Mouse (Mus musculus) neural tube, embryonic 15.5 days (tissue): Measurements from ENCODE around the gene Pcdh9. TPM values are rescaled to one million over a fixed set of nuclear protein-coding genes. Genes with fewer than 3 reads are reported as not detected.

Experiments
- ATAC-seq: fragments of 200-750 bp; cut with Nextera tagmentation; 2 replicates; pipeline ENCODE4 v1.8.0; 2017; ENCODE audit warnings: mild to moderate bottlenecking, moderate TSS enrichment, moderate library complexity; ENCODE audit not compliant: low FRiP score
- H3K27ac ChIP-seq: fragments of 300-500 bp; sonication (generic); replicated peaks from 2 replicates; pipeline ENCODE4 v1.5.1; 2015; ENCODE audit warnings: mild to moderate bottlenecking, inconsistent platforms
- H3K27me3 ChIP-seq: fragments of 300-500 bp; sonication (generic); replicated peaks from 2 replicates; pipeline ENCODE4 v1.6.1; 2015; ENCODE audit warnings: inconsistent platforms
- H3K36me3 ChIP-seq: fragments of 300-500 bp; sonication (generic); 2 replicates; pipeline ENCODE4 v1.6.1; 2015; ENCODE audit warnings: inconsistent platforms
- H3K4me1 ChIP-seq: fragments of 300-500 bp; sonication (generic); 2 replicates; pipeline ENCODE4 v1.6.1; 2015; ENCODE audit warnings: inconsistent platforms
- H3K4me2 ChIP-seq: fragments of 300-500 bp; sonication (generic); 2 replicates; pipeline ENCODE4 v1.6.1; 2015; ENCODE audit warnings: inconsistent platforms, mild to moderate bottlenecking, moderate library complexity
- H3K4me3 ChIP-seq: fragments of 300-500 bp; sonication (generic); replicated peaks from 2 replicates; pipeline ENCODE4 v1.5.1; 2015; ENCODE audit warnings: mild to moderate bottlenecking, inconsistent platforms
- H3K9ac ChIP-seq: fragments of 300-500 bp; sonication (generic); replicated peaks from 2 replicates; pipeline ENCODE4 v1.6.1; 2015; ENCODE audit warnings: mild to moderate bottlenecking, inconsistent platforms
- H3K9me3 ChIP-seq: fragments of 300-500 bp; sonication (generic); replicated peaks from 2 replicates; pipeline ENCODE4 v1.6.1; 2016; ENCODE audit warnings: inconsistent platforms
- WGBS: fragments of 180-500 bp; shearing (Covaris S2); methylation state at CpG from one replicate; pipeline ENCODE4 v1.1.7; 2015; ENCODE audit warnings: mixed read lengths; 5-methylcytosine and 5-hydroxymethylcytosine counted together
- polyA plus RNA-seq: library from polyadenylated mRNA; unstranded; fragments of >200 nt; fragmentation: Nextera tagmentation; extraction: Ambion mirVana; gene quantifications from 2 replicates; pipeline ENCODE4 v1.2.1, GENCODE M21; 2015

Pcdh9 gene
- polyA plus RNA-seq, 1 experiment from 2014 or later = 192 TPM

DNA sequence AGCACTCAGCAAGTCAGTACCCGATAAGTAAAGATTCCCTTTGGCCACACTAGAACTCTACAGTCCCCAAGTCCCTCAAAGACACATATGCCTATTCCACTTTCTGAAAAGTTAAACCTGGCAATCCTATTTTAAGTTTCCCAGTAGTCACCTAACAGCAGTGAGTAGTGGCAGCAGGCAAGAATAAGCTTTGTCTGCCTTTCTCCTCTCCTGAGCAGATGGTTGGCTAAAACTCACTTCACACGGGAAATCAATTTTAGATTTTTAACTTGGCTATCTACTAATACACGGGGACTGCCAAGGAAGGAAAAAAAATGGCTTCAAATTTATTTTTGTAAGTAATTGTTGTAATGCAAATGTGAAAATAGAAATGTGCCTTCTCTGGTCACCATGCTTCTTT is 763.5 kb downstream of the Pcdh9 start:
- H3K27ac ChIP-seq = no peak overlapping the region
- 88% methylated on average over 3 of the region's 3 CpGs for WGBS
- H3K9ac ChIP-seq = no peak overlapping the region
- ATAC-seq = no peak
- no peak overlapping the region for H3K4me2 ChIP-seq
- no peaks in the 10 kb centered on the region for H3K27me3 ChIP-seq
- no peaks in the 10 kb centered on the region for H3K36me3 ChIP-seq
- H3K4me3 ChIP-seq = no peak overlapping the region
- H3K9me3 ChIP-seq = no peaks in the 10 kb centered on the region
- no peaks in the 10 kb centered on the region for H3K4me1 ChIP-seq

DNA sequence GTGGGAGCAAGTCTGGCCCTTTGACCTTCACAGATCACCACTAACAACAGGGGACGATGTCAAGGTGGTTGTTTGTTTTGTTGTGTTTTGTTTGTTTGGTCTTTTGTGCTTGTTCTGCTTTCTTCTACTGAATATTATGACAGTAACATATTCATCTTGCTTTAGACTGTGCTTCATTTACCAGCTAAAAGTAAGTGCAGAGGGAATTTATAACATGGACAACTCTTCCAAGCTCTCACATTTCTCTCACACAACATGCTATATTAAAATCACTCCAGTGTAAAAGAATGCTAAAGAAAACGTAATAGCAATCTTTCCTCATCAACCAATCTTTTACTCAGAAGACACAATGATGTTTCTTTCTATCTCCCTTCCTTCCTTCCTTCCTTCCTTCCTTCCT is 787.7 kb downstream of the Pcdh9 start:
- no peak for ATAC-seq
- H3K4me3 ChIP-seq = no peak overlapping the region

DNA sequence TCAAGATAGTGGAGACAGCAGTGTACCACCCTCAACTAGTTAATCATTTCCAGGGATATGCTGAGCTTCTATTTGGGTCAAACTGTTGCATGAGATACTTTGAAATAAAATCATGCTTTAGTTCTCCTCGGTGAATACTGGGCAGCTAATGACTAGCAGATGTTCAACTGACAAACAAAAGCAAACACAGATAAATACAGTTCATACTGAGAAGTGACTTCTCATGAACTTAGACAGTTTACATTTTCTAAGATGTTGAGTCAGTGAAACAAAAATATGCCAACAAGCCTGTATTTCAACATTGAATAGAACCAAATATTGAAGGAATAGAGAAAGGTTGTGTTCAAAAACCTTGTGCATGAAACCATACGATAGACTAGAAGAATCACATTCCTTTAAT is 795.4 kb downstream of the Pcdh9 start:
- no peaks in the 10 kb centered on the region for H3K27me3 ChIP-seq
- no peak overlapping the region for H3K4me3 ChIP-seq
- H3K9ac ChIP-seq = no peak overlapping the region
- H3K4me1 ChIP-seq = no peaks in the 10 kb centered on the region
- H3K4me2 ChIP-seq = no peak overlapping the region
- no peak overlapping the region for H3K27ac ChIP-seq
- H3K36me3 ChIP-seq = no peaks in the 10 kb centered on the region
- H3K9me3 ChIP-seq = no peaks in the 10 kb centered on the region
- 73% methylated on average over 2 of the region's 2 CpGs for WGBS
- ATAC-seq = no peak

More for the DNA sequence above, 787.7 kb downstream of the Pcdh9 start:
- no peaks in the 10 kb centered on the region for H3K9me3 ChIP-seq
- no peaks in the 10 kb centered on the region for H3K36me3 ChIP-seq
- H3K27me3 ChIP-seq = no peaks in the 10 kb centered on the region
- no peak overlapping the region for H3K27ac ChIP-seq
- WGBS = 63% methylated on average over 2 of the region's 2 CpGs
- H3K4me2 ChIP-seq = no peak overlapping the region
- H3K9ac ChIP-seq = no peak overlapping the region
- no peaks in the 10 kb centered on the region for H3K4me1 ChIP-seq

DNA sequence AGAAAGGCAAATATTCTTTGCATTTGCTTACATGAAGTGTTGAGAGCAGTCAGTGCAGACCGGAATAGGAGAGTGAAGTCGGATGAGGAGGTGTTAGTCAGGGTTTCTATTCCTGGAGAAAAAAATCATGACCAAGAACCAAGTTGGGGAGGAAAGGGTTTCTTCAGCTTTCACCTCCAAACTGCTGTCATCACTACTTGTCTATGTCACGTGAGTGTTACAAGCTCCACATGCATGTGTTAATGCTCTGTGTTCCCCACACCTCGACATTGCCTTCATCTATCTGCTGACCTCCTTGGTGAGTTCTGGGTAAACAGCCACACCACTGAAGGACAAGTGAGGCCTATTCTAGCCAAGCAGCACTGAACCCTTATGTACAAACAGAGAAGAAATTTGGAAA is 797.7 kb downstream of the Pcdh9 start:
- ATAC-seq = no peak
- Histone ChIP-seq H3K4me3 (no peak overlapping the region), H3K9ac (no peak overlapping the region), H3K4me2 (no peak overlapping the region), H3K4me1 (no peaks in the 10 kb centered on the region), H3K27me3 (no peaks in the 10 kb centered on the region), H3K9me3 (no peaks in the 10 kb centered on the region), H3K27ac (no peak overlapping the region), H3K36me3 (no peaks in the 10 kb centered on the region)
- 91% methylated on average over 4 of the region's 4 CpGs for WGBS

DNA sequence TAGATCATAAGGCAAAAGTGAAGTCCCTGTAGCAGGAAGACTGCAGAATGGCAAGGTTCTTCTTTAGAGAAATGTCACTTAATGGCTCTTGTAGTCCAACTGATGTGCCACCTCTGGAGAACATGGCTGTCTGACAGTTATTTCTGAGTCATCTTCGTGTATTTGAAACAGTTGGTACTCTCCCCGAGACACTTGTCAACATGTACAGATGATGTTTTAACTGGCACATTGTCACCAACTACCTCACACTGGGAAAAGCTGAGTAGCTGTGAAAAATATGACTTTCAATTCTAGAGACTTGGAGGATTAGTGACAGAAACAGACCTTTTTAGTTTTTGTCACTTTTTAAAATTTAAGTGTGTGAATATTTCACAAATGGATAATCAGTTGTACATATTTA is 804.8 kb downstream of the Pcdh9 start:
- no peak overlapping the region for H3K4me3 ChIP-seq
- no peak overlapping the region for H3K4me2 ChIP-seq
- H3K9me3 ChIP-seq = no peaks in the 10 kb centered on the region
- no peak for ATAC-seq
- 78% methylated on average over 2 of the region's 2 CpGs for WGBS
- no peaks in the 10 kb centered on the region for H3K36me3 ChIP-seq
- H3K27ac ChIP-seq = no peak overlapping the region
- H3K4me1 ChIP-seq = peaks cover 5% of the 10 kb centered on the region; the same call in 1 of the 2 replicates
- H3K9ac ChIP-seq = no peak overlapping the region
- H3K27me3 ChIP-seq = no peaks in the 10 kb centered on the region

DNA sequence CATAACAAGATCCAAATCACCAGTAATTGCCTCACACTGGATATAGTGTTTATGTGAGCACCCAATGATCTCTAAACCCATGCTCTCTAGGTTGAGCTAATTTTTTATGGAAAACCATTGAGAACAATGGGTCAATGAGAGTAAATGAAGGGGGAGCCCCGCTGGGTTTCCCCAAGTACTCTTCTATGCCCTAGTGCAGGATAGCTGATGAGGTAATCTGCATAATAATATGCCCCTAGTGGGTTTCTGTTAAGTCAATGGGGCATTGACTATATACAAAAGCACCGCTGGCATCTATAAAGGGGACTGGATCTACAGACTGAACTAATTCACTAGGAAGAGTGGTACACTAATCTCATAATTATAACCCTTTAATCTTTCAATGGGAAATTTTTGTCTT is 807.3 kb downstream of the Pcdh9 start:
- H3K9ac ChIP-seq = no peak overlapping the region
- H3K4me1 ChIP-seq = peaks cover 5% of the 10 kb centered on the region; the same call in 1 of the 2 replicates
- no peaks in the 10 kb centered on the region for H3K36me3 ChIP-seq
- H3K4me3 ChIP-seq = no peak overlapping the region
- no peaks in the 10 kb centered on the region for H3K9me3 ChIP-seq
- no peak for ATAC-seq
- 11% methylated on average over 2 of the region's 2 CpGs for WGBS
- no peak overlapping the region for H3K4me2 ChIP-seq
- H3K27ac ChIP-seq = no peak overlapping the region
- no peaks in the 10 kb centered on the region for H3K27me3 ChIP-seq

DNA sequence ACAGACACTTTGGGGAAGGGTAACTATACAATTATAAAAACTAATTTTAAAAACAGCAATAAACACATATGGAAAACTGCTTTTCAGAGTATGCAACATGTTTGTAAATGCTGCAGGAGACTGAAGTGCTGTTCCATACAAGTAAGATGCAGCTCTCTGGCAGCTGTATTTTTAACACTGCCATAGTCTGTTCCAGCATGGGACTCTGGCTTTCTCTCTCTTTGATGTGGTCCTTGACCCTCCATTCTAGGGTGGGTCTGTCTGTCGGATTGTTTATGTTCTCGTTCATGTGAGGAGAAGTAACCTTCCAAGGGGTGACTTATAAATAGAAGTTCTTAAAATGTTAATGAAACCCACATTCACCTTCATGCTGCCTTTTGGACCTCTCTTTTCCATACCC is 809.6 kb downstream of the Pcdh9 start:
- Histone ChIP-seq H3K36me3 (no peaks in the 10 kb centered on the region), H3K27ac (no peak overlapping the region), H3K9ac (no peak overlapping the region), H3K4me1 (peaks cover 5% of the 10 kb centered on the region; the same call in 1 of the 2 replicates), H3K27me3 (no peaks in the 10 kb centered on the region), H3K9me3 (no peaks in the 10 kb centered on the region), H3K4me2 (no peak overlapping the region), H3K4me3 (no peak overlapping the region)
- ATAC-seq = no peak
- WGBS = 15% methylated on average over 2 of the region's 2 CpGs

DNA sequence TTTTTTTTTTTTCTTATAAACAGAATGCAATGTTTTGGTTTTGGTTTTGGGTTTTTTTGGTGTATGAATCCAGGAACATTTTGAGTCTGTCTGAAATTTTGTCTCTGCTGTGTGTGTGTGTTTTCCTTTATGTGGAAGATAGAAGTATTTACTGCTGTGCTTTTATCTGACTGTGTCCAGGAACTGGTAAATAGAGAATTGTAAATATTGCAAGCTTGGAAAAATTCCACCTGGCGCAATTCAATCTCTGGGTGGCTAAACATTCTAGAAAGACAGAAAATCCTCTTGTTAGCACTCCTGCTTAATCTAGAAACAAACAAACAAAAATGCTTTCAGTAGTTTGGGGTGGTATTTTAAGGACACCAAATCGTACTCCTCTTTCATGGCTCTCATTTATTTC is 814.7 kb downstream of the Pcdh9 start:
- no peak overlapping the region for H3K9ac ChIP-seq
- H3K36me3 ChIP-seq = no peaks in the 10 kb centered on the region
- no peaks in the 10 kb centered on the region for H3K9me3 ChIP-seq
- H3K4me1 ChIP-seq = no peaks in the 10 kb centered on the region
- H3K27ac ChIP-seq = no peak overlapping the region
- no peak overlapping the region for H3K4me3 ChIP-seq
- no peak for ATAC-seq
- H3K4me2 ChIP-seq = no peak overlapping the region
- WGBS = 64% methylated on average over 2 of the region's 2 CpGs
- H3K27me3 ChIP-seq = no peaks in the 10 kb centered on the region

DNA sequence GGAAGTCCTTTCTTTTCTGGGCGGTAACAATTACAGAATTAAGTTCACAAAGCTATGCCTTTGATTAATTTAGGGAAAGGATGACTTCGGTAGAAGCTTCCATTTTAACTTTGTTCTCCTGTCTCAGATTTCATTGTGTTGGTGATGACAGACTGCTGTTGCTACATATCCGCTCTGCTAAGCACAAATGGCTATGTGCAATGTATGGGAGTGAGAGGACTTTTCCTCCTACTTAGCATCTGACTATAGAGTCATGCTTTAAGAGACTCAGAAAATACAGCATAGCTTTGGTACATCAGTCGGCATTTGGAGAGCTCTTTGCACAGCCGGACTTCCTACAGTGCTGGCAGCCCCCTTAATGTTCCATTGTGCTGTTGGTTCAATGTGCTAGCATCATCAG is 818.1 kb downstream of the Pcdh9 start:
- no peak for ATAC-seq
- Histone ChIP-seq H3K4me3 (no peak overlapping the region), H3K36me3 (no peaks in the 10 kb centered on the region), H3K9ac (no peak overlapping the region), H3K9me3 (no peaks in the 10 kb centered on the region), H3K27me3 (no peaks in the 10 kb centered on the region), H3K4me2 (no peak overlapping the region), H3K4me1 (peaks cover 10% of the 10 kb centered on the region), H3K27ac (no peak overlapping the region)
- 66% methylated on average over 5 of the region's 5 CpGs for WGBS

DNA sequence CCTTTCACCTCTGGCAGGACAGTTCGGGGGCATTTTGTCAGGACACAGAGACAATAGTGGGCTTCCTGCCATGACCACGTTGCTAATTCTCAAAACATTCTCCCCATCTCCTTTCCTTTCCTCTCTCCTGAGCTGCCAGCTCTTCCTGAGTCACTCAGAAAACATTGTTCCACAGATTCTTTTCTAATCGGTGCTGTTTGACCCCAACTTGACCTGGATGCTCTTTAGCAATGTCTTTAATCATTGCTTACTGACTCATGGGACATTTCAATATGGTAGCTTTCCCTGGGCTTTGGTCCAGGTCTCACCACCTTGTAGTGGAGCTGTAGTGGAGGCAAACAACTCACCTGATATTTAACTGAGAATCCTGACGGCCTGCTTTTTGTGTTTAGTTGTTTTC is 820.3 kb downstream of the Pcdh9 start:
- no peak overlapping the region for H3K4me2 ChIP-seq
- ATAC-seq = no peak
- no peaks in the 10 kb centered on the region for H3K27me3 ChIP-seq
- H3K27ac ChIP-seq = no peak overlapping the region
- no peaks in the 10 kb centered on the region for H3K36me3 ChIP-seq
- no peak overlapping the region for H3K9ac ChIP-seq
- WGBS = 38% methylated on average over 4 of the region's 4 CpGs
- H3K4me3 ChIP-seq = no peak overlapping the region
- H3K9me3 ChIP-seq = no peaks in the 10 kb centered on the region
- peaks cover 20% of the 10 kb centered on the region for H3K4me1 ChIP-seq

DNA sequence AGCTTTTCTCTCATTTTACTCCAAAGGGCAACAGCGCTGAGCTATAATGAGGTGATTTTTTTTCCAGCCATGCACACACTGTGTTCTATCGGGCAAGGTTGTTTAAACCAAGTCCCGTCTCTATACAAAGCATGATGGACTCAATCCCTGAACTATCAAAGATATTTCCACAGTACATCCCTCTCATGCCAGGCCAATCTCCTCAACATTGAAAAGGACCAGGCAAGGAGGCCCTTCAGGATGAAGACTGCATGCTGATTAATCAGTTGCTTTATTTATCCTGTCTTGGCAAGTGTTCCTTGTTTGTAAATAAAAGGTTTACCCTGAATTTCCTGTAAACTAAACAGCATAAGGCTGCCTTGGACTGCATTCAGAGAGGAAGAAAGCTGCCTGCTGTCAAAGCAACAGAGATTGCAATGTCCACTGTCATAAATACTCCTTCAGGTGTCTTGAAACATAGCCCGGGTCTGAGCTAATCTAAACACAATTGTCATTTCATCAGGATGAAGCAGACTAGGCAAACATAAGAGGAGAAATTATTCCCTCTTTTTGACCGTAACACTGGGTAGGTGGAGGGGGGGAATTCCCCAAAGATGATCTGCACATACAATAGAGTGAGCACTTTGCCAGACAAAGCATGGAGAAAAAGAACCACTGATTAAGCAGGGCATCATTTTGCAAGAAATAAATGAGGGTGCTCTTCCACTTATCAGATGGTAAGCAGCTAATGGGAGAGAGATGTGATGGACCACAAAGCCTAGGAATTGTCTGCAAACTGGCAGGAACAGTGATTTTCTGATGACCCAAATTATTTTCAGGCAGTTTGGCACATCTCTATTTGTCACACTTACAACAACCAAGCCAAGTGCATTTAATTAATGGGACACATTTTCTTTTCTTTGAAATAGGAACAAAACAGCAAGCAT is 822.8 kb downstream of the Pcdh9 start:
- WGBS = 21% methylated on average over 5 of the region's 5 CpGs
- H3K4me1 ChIP-seq = peaks cover 20% of the 10 kb centered on the region
- H3K4me2 ChIP-seq = peak overlapping the region; percentile 19; the same call in 1 of the 2 replicates
- no peak overlapping the region for H3K9ac ChIP-seq
- H3K4me3 ChIP-seq = no peak overlapping the region
- peak; percentile 84 for ATAC-seq
- H3K27me3 ChIP-seq = no peaks in the 10 kb centered on the region
- peak overlapping the region; percentile 60 for H3K27ac ChIP-seq
- no peaks in the 10 kb centered on the region for H3K9me3 ChIP-seq
- no peaks in the 10 kb centered on the region for H3K36me3 ChIP-seq

DNA sequence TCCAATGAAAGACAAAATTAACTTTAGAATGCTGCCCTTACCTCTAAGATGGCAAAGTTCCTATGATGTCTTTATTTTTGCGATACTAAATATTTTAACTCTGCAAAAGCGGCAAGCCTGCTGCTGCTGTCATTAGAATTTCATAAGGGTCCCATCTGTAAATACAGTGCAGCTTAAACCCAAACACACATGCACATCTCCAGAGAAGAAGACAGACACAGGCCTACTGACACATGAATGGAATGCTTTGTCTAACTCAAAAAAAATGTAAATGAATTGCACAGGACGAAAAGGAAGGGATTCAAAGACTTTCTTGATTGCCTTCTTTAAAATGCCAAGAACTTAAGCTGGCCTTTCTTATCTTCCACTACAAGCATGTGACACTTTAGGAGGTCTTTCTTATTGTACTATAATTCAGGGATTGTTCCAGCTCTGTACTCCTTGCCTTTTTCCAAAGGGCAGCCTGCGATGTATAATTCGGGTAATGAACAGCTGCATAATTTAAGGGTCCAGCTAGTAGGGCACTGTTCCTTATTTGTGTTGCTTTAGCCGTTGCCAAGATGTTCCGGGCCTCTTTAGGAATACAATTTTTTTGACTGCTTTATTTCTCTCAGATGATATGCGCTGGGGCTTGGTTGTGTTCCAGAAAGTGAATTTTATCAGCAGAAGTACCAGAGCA is 823.6 kb downstream of the Pcdh9 start:
- ATAC-seq = peak; percentile 57; the same call in 1 of the 2 replicates
- Histone ChIP-seq H3K9ac (no peak overlapping the region), H3K27ac (peak overlapping the region; percentile 60), H3K27me3 (no peaks in the 10 kb centered on the region), H3K4me3 (no peak overlapping the region), H3K4me1 (peaks cover 20% of the 10 kb centered on the region), H3K36me3 (no peaks in the 10 kb centered on the region), H3K9me3 (no peaks in the 10 kb centered on the region), H3K4me2 (peak overlapping the region; percentile 19; the same call in 1 of the 2 replicates)
- 23% methylated on average over 8 of the region's 8 CpGs for WGBS
